Mouse (Mus musculus) ES-E14 (cell line): ENCODE results near the gene Cpeb4.

ENCODE experiments used
- CHD2 ChIP-seq: IDR thresholded peaks from 2 replicates; pipeline ENCODE4 v1.6.1; 2014; ENCODE audit warnings: mild to moderate bottlenecking, low read depth, low read length, inconsistent platforms
- HCFC1 ChIP-seq: IDR thresholded peaks from 2 replicates; pipeline ENCODE4 v1.6.1; 2012; ENCODE audit warnings: low read length, inconsistent platforms, borderline replicate concordance; ENCODE audit not compliant: insufficient read depth
- MAFK ChIP-seq: IDR thresholded peaks from 2 replicates; pipeline ENCODE4 v1.6.1; 2014; ENCODE audit warnings: mild to moderate bottlenecking, low read depth, low read length, inconsistent platforms; ENCODE audit not compliant: insufficient read depth
- ZC3H11A ChIP-seq: IDR thresholded peaks from 2 replicates; pipeline ENCODE4 v1.6.1; 2012; ENCODE audit warnings: low read depth, mild to moderate bottlenecking, inconsistent platforms, low read length, borderline replicate concordance
- ZNF384 ChIP-seq: IDR thresholded peaks from 2 replicates; pipeline ENCODE4 v1.6.1; 2012; ENCODE audit warnings: low read depth, low read length, inconsistent platforms

- TF ChIP-seq HCFC1 (no peak), MAFK (no peak), ZNF384 (no peak), CHD2 (no peak), ZC3H11A (no peak)
Observed at GRCm38 (mm10) chr11:31843177-31843833, 28.7 kb upstream of the Cpeb4 start.
